Mouse (Mus musculus): ENCODE measurements around the gene Abcc4. TPM values are rescaled to one million over a fixed set of nuclear protein-coding genes. Genes with fewer than 3 reads are reported as not detected.
"Not testable (repeated sequence)": the region's sequence is repeated elsewhere in the genome, so short reads cannot be mapped to it uniquely, and the experiment has no call there.

Gene Abcc4
- polyA plus RNA-seq, 1 experiment = 25.8 TPM

DNA sequence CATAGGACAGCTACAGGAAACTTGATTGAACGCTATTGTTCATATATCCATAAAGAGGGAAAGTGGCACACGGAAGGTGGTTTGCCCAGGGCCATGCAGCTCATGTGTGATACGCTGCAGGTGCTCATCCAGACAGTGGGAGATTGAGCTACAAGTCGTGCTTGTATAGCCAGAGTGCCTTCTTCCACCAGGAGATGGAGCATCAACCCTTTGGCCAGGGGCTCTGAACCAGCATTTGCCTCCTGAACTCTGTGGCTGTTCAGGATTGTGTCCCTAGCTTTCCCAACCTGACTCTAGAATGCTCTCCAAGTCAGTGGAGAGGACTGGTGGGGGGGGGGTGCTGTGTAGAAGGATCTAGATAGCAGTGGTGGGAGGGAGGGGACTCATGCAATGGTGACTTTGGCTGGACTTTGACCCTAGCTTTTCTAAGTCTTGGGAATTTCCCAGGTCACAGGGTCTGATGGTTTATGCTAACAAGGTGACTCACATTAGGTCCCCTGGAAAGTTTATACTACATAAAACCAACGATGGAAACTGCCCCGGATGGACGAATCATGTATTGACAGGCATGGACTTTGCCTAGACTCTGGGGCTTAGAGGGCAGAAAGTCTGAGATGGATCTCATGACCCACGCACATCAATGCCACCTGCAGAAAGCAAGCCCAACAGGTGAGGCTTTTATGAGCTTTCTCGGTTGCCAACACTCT is 27.6 kb downstream of the Abcc4 start:
- DNase-seq (ENCODE audit: low spot score) = no peak

DNA sequence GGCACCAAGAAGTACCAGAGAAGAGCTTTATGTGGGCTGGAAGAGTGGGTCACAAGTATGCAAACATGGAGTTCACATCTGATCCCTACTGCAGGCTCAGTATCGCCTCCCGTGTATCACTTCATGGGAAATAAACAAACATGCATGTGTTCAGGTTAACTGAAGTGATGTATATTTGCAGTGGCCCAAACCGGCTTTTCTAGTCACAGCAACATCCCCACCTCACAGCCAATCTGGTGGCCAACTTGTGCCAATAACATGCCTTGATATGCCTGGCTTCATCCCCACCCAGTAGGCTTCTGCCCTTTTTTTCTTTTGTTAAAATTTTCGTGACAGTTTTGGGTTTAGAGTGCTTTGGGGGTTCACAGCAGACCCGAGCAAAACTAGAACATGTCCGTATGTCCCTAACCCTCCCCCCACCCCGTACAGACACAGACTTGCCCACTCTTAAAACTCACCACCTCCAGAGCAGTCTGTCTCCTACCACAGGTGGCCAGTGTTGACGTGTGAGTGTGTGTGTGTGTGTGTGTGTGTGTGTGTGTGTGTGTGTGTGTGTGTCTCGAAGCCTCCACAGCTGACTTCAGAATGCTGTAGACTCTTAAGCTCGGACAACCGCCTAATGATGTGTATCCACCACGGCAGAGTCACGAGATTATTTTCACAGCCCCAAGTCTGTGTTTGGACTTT is 29.6 kb downstream of the Abcc4 start:
- DNase-seq (ENCODE audit: low spot score) = no peak

- DNase-seq (ENCODE audit: low spot score) = no peak
Observed at GRCm38 (mm10) chr14:118674705-118675139, 31.3 kb downstream of the Abcc4 start.

DNA sequence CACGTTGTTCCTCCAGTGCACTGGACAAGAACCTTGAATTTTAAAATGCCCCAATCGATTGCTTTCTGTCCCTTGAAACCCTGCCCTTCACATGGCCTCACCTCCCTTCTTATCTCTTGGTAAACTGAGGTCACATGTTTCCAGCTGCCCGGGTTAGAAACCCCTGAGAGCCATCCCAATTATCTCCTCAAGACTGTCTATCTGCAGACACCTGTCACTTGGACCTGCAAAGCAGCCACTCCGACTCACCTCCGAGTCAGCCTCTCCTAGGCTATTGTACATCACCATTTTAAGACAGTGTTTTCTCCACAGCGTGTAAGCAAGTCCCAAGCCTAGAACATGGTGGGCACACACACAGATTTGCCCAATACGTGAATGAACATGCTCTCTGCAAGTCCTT is 31.8 kb downstream of the Abcc4 start:
- DNase-seq (ENCODE audit: low spot score) = no peak

- no peak for DNase-seq (ENCODE audit: low spot score)
Observed at GRCm38 (mm10) chr14:118673501-118673900, 32.5 kb downstream of the Abcc4 start.

GRCm38 (mm10) chr14:118672931-118673330 is 33.1 kb downstream of the Abcc4 start:
- not testable (repeated sequence) for DNase-seq (ENCODE audit: low spot score)

DNA sequence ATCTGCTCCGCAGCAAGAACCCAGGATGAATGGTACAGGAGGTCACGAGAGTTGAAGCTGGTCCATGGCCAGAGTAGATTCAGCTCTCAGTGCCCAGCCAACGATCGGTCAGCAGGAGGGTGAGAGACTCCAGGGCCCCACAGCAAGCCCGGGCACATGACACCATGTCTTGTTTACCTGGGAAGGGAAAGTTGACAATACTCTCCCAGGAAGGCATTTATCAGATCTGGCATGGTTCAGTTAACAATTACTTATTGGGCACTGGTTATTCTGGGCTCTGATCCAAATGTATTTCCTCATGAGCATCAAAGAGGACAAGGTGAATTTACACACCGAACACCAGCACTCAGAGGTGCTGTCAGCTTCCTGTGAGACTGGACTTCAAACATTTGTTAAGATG is 38.5 kb downstream of the Abcc4 start:
- DNase-seq (ENCODE audit: low spot score) = no peak

DNA sequence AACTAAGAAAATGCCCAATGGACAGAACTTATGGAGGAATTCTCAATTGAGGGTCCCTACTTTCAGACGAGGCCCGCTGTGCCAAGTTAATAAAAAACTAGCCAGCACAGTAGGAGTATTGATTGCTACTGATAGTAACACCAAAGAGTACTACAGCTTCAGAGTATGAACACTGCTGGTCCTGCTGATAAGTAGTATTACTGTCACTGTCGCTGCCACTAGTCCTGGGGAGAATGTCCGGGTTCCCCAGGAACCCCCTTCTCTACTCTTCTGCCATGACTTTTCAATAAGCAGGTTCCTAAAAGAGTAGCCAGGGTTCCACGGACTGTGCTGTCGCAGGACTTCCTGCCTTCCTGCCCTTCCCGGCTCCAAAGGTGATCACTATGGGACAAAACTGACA is 41.4 kb downstream of the Abcc4 start:
- no peak for DNase-seq (ENCODE audit: low spot score)

- DNase-seq (ENCODE audit: low spot score) = no peak
Observed at GRCm38 (mm10) chr14:118662625-118663276, 43.3 kb downstream of the Abcc4 start.

- DNase-seq (ENCODE audit: low spot score) = no peak
Observed at GRCm38 (mm10) chr14:118662124-118662523, 43.9 kb downstream of the Abcc4 start.

- no peak for DNase-seq (ENCODE audit: low spot score)
Observed at GRCm38 (mm10) chr14:118659230-118659629, 46.8 kb downstream of the Abcc4 start.

GRCm38 (mm10) chr14:118658328-118658692 is 47.7 kb downstream of the Abcc4 start:
- DNase-seq (ENCODE audit: low spot score) = no peak

GRCm38 (mm10) chr14:118657673-118658327 is 48.2 kb downstream of the Abcc4 start:
- DNase-seq (ENCODE audit: low spot score) = no peak

GRCm38 (mm10) chr14:118657206-118657605 is 48.8 kb downstream of the Abcc4 start:
- no peak for DNase-seq (ENCODE audit: low spot score)

- no peak for DNase-seq (ENCODE audit: low spot score)
Observed at GRCm38 (mm10) chr14:118656036-118656435, 50.0 kb downstream of the Abcc4 start.

DNA sequence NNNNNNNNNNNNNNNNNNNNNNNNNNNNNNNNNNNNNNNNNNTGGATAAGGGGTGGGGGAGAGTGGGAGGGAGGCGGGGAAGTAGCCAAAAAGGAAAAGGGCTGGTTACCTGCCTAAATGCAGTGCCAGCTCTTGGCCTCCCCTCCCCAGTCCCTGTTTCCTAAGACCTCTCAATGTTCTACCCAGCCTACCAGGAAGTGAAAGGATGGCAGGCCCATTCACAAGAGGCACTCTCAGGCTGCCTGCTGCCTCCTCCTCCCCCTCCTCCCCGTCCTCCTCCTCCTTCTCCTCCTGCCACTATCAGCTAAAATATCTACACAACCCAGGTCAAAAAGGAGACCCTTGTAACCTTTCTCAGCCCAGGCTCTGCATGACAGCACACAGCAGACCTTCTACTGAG is 51.1 kb downstream of the Abcc4 start:
- DNase-seq (ENCODE audit: low spot score) = no peak

DNA sequence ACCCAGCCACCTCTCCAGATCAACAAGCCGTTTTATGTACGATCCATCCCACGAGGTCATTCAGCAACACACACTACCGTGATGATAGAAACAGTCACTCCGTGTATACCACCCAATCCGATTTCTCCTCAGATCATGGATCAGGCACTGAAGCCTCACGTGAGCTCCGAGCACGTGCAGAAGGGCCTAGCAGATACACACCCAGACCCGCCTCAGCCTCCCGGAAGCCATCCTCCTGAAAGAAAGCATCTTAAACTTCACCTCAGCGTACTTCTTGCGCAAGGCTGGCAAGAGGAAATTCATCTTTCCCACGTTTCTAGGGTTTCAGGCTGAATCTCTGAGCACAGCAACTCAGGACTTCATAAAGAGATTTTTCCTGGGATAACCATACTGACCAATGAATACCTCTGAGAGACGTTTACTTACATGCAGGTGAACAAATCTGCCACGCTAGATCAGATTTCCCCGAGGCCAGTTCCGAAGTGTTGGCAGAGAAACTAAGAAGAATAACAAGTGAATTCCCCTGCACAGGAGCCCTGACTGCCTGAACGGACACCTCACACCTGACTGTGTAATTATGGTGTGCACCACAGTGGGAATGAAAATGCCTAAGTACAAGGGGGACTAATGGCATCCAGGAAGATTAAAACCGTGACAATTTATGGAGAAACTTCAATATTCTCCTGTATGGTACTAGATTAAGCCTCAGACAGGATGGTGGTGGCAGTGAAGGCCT is 54.1 kb downstream of the Abcc4 start:
- DNase-seq (ENCODE audit: low spot score) = no peak

GRCm38 (mm10) chr14:118649895-118650256 is 56.1 kb downstream of the Abcc4 start:
- no peak for DNase-seq (ENCODE audit: low spot score)

DNA sequence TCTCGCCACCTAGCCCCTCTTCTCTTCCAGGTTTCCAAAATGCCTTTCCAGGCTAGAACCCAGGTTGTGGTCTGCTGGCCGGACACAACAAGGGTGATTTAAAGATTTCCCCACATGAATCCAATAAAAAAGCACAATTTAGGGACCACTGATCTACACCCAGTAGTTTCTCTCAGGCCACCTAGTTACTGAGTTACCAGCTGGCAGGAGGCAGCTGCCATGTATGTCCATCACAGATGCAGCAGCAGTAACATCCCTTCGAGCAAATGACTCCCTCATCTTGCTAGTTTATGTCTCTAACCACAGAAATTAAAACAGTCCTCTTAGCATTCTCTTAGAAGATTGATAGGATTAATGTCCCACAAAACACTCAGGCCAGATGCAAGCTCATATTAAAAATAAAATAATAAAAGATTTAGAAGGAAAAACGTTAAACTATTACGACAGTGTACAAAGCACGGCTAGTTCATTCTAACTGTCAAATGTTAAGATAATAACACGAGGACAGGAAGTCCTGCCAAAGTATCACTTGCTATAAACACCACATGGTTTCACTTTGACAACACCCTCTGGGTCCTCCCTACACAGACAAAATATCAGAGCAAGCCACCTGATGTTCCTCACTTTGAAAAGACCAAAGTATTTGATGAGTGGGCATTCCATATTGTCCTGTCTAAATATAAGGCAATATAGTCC is 56.7 kb downstream of the Abcc4 start:
- DNase-seq (ENCODE audit: low spot score) = no peak

GRCm38 (mm10) chr14:118642940-118643591 is 63.0 kb downstream of the Abcc4 start:
- peak; percentile 21 for DNase-seq (ENCODE audit: low spot score)

- peak; percentile 10 for DNase-seq (ENCODE audit: low spot score)
Observed at GRCm38 (mm10) chr14:118642140-118642539, 63.9 kb downstream of the Abcc4 start.
